Mouse (Mus musculus) layer of hippocampus, adult 11-12 months (tissue): ENCODE results near the gene Ccdc82.

ENCODE experiments used
- DNase-seq: peaks from one replicate; pipeline ENCODE4 v3.0.0; 2022; ENCODE audit warnings: low spot score

The Ccdc82 gene

DNA sequence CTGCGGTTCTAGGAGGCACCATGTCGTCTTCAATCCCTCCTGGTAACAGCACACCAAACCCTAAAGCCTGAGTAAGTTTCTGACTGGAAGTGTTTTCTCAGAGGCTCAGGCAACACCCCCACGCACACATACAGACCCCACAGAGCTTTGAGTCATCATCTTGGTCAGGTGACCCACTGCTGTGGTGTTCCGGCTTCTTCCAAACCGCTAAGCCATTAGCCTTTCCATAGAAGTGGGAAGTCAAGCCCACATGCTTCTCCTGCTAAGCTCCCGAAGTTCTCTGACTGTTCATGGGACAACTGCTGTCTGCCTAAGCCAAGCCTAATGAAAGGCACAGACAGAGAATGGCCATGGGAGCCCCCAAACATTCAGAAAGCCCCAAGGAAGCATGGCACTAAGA, 52.4 kb downstream of the Ccdc82 start:
- DNase-seq, result peak; percentile 22

GRCm38 (mm10) chr9:13300041-13300441, 53.3 kb downstream of the Ccdc82 start:
- DNase-seq, result peak; percentile 41

- DNase-seq, result peak; percentile 10
Measured at GRCm38 (mm10) chr9:13300891-13301782, 54.4 kb downstream of the Ccdc82 start.

GRCm38 (mm10) chr9:13302183-13302825, 55.5 kb downstream of the Ccdc82 start:
- peak; percentile 1 for DNase-seq

DNA sequence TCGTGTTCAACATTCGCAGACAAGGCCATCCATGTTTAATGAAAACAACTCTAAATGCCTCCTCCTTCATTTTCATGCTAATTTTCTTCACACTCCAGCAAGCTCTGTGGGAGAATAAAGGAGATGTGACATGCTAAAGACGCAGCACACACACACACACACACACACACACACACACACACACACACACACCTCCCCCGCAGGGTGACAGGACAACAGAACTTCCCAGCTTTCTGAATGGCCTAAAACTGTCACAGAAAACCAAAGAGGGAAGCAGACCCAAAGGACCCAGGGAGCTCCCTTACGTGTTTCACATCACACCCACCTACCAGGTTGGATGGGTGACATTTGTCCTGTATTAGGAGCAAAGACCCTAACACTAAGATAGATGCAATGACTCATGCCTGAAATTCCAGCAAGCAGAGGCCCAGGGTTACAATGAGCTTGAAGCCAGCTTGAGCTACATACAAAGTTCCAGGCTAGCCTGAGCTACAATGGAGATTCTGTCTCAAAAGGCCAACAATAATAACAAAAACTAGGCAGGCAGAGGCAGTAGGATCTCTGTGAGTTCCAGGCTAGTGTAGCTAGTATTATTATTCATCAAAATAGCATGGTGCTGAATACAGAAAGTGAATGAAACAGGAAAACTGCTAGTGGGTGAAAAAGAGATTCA, 56.5 kb downstream of the Ccdc82 start:
- peak; percentile 2 for DNase-seq

GRCm38 (mm10) chr9:13303976-13304375, 57.2 kb downstream of the Ccdc82 start:
- DNase-seq, result peak; percentile 20

DNA sequence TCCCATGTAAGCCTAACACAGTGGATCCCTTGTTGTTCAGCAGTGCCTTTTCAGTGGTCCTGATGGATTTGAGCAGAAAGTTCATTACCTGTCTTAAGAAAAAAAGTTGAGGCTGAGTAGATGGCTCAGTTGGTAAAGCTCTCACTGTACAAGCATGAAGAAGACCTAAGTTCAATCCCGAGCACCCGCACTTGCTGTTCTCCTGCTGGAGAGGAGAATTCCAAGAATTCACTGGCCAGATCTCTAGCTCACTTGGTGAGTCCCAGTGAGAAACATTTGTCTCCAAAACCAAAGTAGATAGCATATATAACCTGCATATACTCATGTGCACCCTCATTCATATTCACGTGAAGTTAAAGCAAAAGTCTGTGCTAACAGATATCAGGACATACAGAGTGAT, 59.7 kb downstream of the Ccdc82 start:
- DNase-seq, result peak; percentile 1

- peak; percentile 1 for DNase-seq
Measured at GRCm38 (mm10) chr9:13307226-13307625, 60.5 kb downstream of the Ccdc82 start.

GRCm38 (mm10) chr9:13308718-13309117, 62.0 kb downstream of the Ccdc82 start:
- peak; percentile 1 for DNase-seq

DNA sequence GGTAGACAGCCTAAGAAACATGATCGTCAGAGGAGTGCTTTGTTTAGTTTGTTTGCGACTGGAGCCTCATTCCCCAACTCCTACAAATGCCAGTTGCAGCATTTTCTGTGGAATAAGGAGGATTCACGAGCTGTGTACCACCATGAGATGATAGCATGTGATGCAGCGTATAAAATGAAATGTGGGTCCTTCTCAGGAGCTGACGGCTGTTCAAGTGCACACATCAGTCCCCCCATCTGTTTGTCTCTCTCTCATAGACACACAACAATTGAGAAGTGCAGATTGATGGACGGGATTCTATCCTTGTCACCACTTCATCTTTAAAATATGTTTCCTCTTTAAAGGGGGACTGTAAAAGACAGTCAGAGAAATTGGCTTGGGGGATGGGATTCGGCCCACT, 63.1 kb downstream of the Ccdc82 start:
- DNase-seq, result peak; percentile 2

DNA sequence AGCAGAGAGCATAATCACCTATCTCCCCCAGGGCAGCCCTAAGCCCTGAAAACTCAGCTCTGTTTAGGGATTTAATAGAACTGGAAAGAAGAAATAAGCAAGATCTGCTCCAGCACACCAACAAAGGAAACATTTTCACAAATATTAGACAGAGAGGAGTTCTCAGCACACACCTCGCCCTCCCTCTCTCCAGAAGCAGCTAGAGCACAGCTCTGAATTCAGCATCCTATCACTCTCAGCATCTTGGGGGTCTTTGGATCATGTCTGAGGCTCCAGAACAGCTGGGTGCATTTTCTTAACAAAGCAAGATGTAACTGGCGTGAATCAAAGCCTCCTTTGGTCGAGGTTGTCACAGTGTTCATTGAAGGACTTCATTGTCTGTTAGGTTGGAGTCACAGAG, 63.5 kb downstream of the Ccdc82 start:
- no peak for DNase-seq

DNA sequence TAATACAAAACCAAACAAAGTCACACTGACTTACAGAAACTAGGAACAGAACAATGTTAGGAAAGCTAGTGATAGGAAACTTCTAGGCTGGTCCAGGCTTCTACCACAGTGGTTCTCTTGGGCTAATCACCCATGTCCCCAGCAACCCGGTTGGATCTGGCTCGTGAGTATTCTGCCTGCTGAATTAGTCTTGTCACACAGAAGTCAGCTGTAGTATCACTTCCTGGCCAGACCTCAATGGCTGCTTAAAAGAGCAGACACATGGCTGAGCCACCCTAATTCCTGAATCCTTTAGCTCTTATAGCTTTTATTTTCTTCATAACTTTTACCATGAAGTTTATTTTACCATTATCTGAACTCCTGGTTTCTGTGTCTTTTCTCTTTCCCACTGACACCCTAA, 64.3 kb downstream of the Ccdc82 start:
- DNase-seq, result peak; percentile 4

- DNase-seq, result peak; percentile 2
Measured at GRCm38 (mm10) chr9:13313923-13314322, 67.2 kb downstream of the Ccdc82 start.

GRCm38 (mm10) chr9:13314577-13315004, 67.8 kb downstream of the Ccdc82 start:
- DNase-seq, result peak; percentile 15

GRCm38 (mm10) chr9:13315393-13315792, 68.6 kb downstream of the Ccdc82 start:
- no peak for DNase-seq

DNA sequence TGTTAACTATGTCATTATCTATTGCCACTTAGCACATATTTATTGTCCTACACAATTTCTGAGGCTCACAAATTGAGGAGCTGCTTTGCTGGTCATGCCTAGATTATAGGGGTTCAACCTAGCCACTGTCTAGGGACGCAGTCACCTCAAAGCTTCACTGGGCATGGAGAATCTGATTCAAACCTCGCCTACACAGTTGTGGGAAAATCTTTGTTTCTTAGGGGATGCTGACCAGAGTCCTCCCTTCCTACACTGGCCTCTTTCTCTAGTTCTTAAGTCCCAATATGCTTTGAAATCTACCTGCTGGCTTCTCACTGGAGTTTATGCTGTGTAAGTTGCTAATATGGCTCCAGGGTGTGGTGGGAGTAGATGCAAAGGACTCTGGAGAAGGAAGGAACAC, 72.8 kb downstream of the Ccdc82 start:
- DNase-seq, result peak; percentile 1

DNA sequence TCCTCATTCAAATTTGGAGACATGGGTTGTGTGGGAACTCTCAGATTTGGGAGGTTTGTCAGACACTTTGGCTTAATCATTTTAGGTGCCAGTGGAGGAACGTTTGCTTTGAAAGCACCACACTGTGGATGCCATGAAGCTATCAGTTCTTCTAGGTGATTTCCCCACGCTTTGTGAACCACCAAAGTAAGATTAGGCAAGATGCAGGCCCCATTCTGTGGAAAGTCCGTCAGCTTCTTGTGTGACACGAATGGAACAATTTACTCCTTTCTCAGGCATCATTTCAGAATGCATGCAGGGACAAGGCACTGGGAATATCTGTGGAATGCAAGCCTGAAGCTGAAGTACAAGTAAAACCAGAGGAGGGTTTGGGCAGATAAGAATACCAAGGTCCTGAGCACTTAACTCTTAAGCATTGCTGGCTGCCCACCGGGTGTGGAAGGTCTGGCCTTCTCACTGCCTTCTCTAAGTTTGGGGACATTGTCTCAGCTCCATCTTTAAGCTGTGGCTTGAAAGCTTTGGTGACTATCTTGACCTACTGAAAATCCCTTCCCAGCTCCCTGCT, 74.1 kb downstream of the Ccdc82 start:
- DNase-seq, result peak; percentile 1

DNA sequence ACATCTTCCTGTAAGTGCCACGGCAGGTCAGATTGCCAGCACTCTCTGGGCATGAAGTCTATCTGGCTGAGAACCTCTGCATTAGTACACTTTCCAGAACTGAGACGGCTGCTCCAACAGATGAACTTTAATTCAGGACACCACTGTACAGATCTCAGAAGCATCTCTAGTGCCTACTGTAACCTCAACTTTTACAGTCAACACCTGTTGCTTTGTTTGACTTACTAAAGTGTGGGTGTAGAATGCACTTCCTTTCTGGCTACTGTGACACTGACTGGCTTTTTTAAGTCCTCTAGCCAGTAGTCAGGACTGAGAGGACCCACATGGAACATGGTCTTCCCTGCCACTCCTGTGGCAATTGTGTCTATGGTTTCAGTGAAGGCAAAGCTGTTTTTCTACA, 76.3 kb downstream of the Ccdc82 start:
- DNase-seq, result no peak

DNA sequence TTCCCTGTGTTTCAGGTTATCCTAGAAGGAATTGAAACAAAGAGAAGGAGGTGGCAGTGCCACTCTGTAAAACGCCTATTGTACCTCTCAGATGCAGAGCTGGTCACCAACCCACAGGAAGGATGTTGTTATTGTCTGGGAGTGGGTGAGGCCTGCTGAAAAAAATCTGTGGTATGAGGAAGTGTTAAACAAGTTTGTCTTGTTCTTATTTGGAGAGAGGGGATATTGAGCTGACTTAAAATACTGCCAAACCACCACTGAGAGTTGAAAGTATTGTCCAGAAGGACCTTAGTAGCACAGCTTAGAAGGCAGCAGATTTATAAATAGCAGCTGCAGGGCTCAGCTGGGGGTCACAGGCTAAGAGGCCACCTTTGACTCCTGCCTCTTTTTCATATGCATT, 76.9 kb downstream of the Ccdc82 start:
- peak; percentile 2 for DNase-seq
